19 mouse cellular contexts compared by ENCODE assay signal in genomic region chr7:64016874-64017273, GRCm38 (mm10).
DNase-seq lines count a peak whose midpoint lies in the region; ATAC-seq and TF ChIP-seq lines count a peak whose summit lies in the region.
"Had no signal": no experiment of that assay in that cellular context is flagged by ENCODE, and none has a peak within 500 bp of the region (broad histone marks: within the 10 kb centered on the region; RNA-seq: fewer than 3 reads in every experiment).

No protein-coding gene starts in this region.

- H3K4me3 ChIP-seq in kidney, embryonic 15.5 days (replicated peaks), result no peak overlapping the region
- H3K4me3 ChIP-seq in liver, embryonic 12.5 days, result no peak overlapping the region
- no peak overlapping the region for H3K4me3 ChIP-seq in liver, postnatal 0 days (ENCODE audit: low read depth, low read length)
- H3K4me3 ChIP-seq: forebrain, embryonic 15.5 days; hindbrain, embryonic 15.5 days; limb, embryonic 10.5 days; lung, embryonic 15.5 days had no signal

- H3K9ac ChIP-seq in kidney, embryonic 15.5 days, result no peak overlapping the region
- no peak overlapping the region for H3K9ac ChIP-seq in liver, embryonic 12.5 days
- H3K9ac ChIP-seq in liver, postnatal 0 days (replicated peaks), result no peak overlapping the region
- H3K9ac ChIP-seq: forebrain, embryonic 15.5 days; hindbrain, embryonic 15.5 days; lung, embryonic 15.5 days had no signal

- 67% methylated on average over 3 of the region's 3 CpGs for WGBS in kidney, embryonic 15.5 days
- 89% methylated on average over 3 of the region's 3 CpGs for WGBS in liver, embryonic 12.5 days (ENCODE audit: insufficient replicate concordance)
- 79% methylated on average over 3 of the region's 3 CpGs for WGBS in liver, postnatal 0 days (ENCODE audit: insufficient replicate concordance)

- no peak overlapping the region for H3K27ac ChIP-seq in kidney, embryonic 15.5 days
- H3K27ac ChIP-seq in liver, embryonic 12.5 days, result 0 out of 2 replicates have a peak overlapping the region, but pooled peaks have one; percentile 23
- H3K27ac ChIP-seq in liver, postnatal 0 days (ENCODE audit: low read depth), result no peak overlapping the region
- H3K27ac ChIP-seq: forebrain, embryonic 15.5 days; hindbrain, embryonic 15.5 days; limb, embryonic 10.5 days; lung, embryonic 15.5 days had no signal

- no peak for ATAC-seq in cerebellum, adult (ENCODE audit: insufficient number of reproducible peaks, low FRiP score, low TSS enrichment)
- peak; percentile 49; the same call in 1 of the 2 replicates for ATAC-seq in kidney, embryonic 15.5 days (replicated peaks; ENCODE audit: low FRiP score)
- no peak for ATAC-seq in liver, embryonic 12.5 days
- ATAC-seq in liver, postnatal 0 days, result no peak
- ATAC-seq: forebrain, embryonic 15.5 days had no signal

- no peak for TF ChIP-seq EP300 in liver, postnatal 0 days (IDR thresholded peaks at IDR 0.05; ENCODE audit: low read depth)

- no peaks in the 10 kb centered on the region for H3K36me3 ChIP-seq in kidney, embryonic 15.5 days
- no peaks in the 10 kb centered on the region for H3K36me3 ChIP-seq in liver, embryonic 12.5 days
- H3K36me3 ChIP-seq in liver, postnatal 0 days (replicated peaks; ENCODE audit: insufficient read depth, low read length), result no peaks in the 10 kb centered on the region
- H3K36me3 ChIP-seq: forebrain, embryonic 15.5 days; hindbrain, embryonic 15.5 days; limb, embryonic 10.5 days; lung, embryonic 15.5 days had no signal

- H3K4me2 ChIP-seq in kidney, embryonic 15.5 days, result no peak overlapping the region
- H3K4me2 ChIP-seq in liver, embryonic 12.5 days, result no peak overlapping the region
- H3K4me2 ChIP-seq in liver, postnatal 0 days (ENCODE audit: low read depth, low read length), result no peak overlapping the region
- H3K4me2 ChIP-seq: forebrain, embryonic 15.5 days; heart, embryonic 11.5 days; hindbrain, embryonic 15.5 days; lung, embryonic 15.5 days; midbrain, embryonic 11.5 days had no signal

- DNase-seq in cerebellum, adult 9-11 months, result peak; percentile 47
- no peak for DNase-seq in kidney, postnatal 10 days
- no peak for DNase-seq in liver, postnatal 0 days
- DNase-seq in right cerebral cortex, adult 2 months (ENCODE audit: low spot score in 2 of 2), result peak; percentile 37 to 42
- no peak for DNase-seq in right cerebral cortex, postnatal 10 days (ENCODE audit: low spot score in 2 of 2)
- DNase-seq: adrenal gland, postnatal 10 days; gastrocnemius, postnatal 14 days; heart, adult 11 months; kidney, adult 8-10 months; thymus, postnatal 14 days had no signal

- H3K9me3 ChIP-seq in kidney, embryonic 15.5 days (replicated peaks), result no peaks in the 10 kb centered on the region
- no peaks in the 10 kb centered on the region for H3K9me3 ChIP-seq in liver, embryonic 12.5 days (replicated peaks)
- no peaks in the 10 kb centered on the region for H3K9me3 ChIP-seq in liver, postnatal 0 days (ENCODE audit: low read length)
- H3K9me3 ChIP-seq: forebrain, embryonic 15.5 days; hindbrain, embryonic 15.5 days; limb, embryonic 10.5 days; lung, embryonic 15.5 days had no signal

- no peak for TF ChIP-seq CTCF in liver, postnatal 0 days (IDR thresholded peaks at IDR 0.05; ENCODE audit: low read depth)

- H3K4me1 ChIP-seq in kidney, embryonic 15.5 days, result peaks cover 11% of the 10 kb centered on the region
- peaks cover 53% of the 10 kb centered on the region for H3K4me1 ChIP-seq in liver, embryonic 12.5 days
- peaks cover 17% of the 10 kb centered on the region for H3K4me1 ChIP-seq in liver, postnatal 0 days (ENCODE audit: insufficient read depth)
- H3K4me1 ChIP-seq: limb, embryonic 10.5 days had no signal

- H3K27me3 ChIP-seq in kidney, embryonic 15.5 days, result no peaks in the 10 kb centered on the region
- no peaks in the 10 kb centered on the region for H3K27me3 ChIP-seq in liver, embryonic 12.5 days (replicated peaks)
- H3K27me3 ChIP-seq in liver, postnatal 0 days (ENCODE audit: insufficient read depth, low read length), result no peaks in the 10 kb centered on the region
- H3K27me3 ChIP-seq: forebrain, embryonic 15.5 days; hindbrain, embryonic 15.5 days; lung, embryonic 15.5 days had no signal

Comparison
In these comparisons a context has a peak if more than half of its experiments do, and no peak if none do; other contexts are left out.
1. DNase-seq: peak in cerebellum, adult 9-11 months (single experiment) and right cerebral cortex, adult 2 months (2 of 2); none in kidney, postnatal 10 days (single experiment), liver, postnatal 0 days (single experiment) and right cerebral cortex, postnatal 10 days (0 of 2).